Mouse (Mus musculus) liver, embryonic 14.5 days (tissue): ENCODE measurements around the gene Cabp7.

Source experiments
- CTCF ChIP-seq: IDR thresholded peaks from 2 replicates; pipeline ENCODE4 v1.5.1; 2016; ENCODE audit warnings: antibody characterized with exemption, low read depth, control low read depth
- EP300 ChIP-seq: IDR thresholded peaks from 2 replicates; pipeline ENCODE4 v1.6.1; 2016; ENCODE audit warnings: antibody characterized with exemption, low read depth

GRCm38 (mm10) chr11:4756460-4756859 lies 9.9 kb upstream of the Cabp7 start:
- TF ChIP-seq CTCF (no peak), EP300 (no peak)
